Mouse (Mus musculus) intestine, postnatal 0 days (tissue): Measurements from ENCODE around the gene Msantd2. TPM values are rescaled to one million over a fixed set of nuclear protein-coding genes. Genes with fewer than 3 reads are reported as not detected.
A peak's percentile ranks its signal among the peaks of the same experiment; 100 is the strongest.

Experiments used
- ATAC-seq: fragments of 200-750 bp; cut with Nextera tagmentation; 2 replicates; pipeline ENCODE4 v1.8.0; 2017; ENCODE audit warnings: mild to moderate bottlenecking, moderate TSS enrichment, moderate library complexity
- H3K27ac ChIP-seq: fragments of 300-500 bp; sonication (generic); 2 replicates; pipeline ENCODE4 v1.5.1; 2014; ENCODE audit warnings: mild to moderate bottlenecking, low read depth, low read length, moderate library complexity
- H3K27me3 ChIP-seq: fragments of 300-500 bp; sonication (generic); replicated peaks from 2 replicates; pipeline ENCODE4 v1.6.1; 2014; ENCODE audit warnings: low read length, mixed read lengths; ENCODE audit not compliant: control insufficient read depth, insufficient read depth
- H3K36me3 ChIP-seq: fragments of 300-500 bp; sonication (generic); 2 replicates; pipeline ENCODE4 v1.6.1; 2014; ENCODE audit warnings: mild to moderate bottlenecking, moderate library complexity; ENCODE audit not compliant: control insufficient read depth, insufficient read depth
- H3K4me1 ChIP-seq: fragments of 300-500 bp; sonication (generic); replicated peaks from 2 replicates; pipeline ENCODE4 v1.6.1; 2014; ENCODE audit warnings: antibody characterized with exemption, low read length, mixed read lengths; ENCODE audit not compliant: control insufficient read depth, insufficient read depth
- H3K4me2 ChIP-seq: fragments of 300-500 bp; sonication (generic); replicated peaks from 2 replicates; pipeline ENCODE4 v1.6.1; 2014; ENCODE audit warnings: low read depth, mild to moderate bottlenecking, moderate library complexity
- H3K4me3 ChIP-seq: fragments of 300-500 bp; sonication (generic); 2 replicates; pipeline ENCODE4 v1.5.1; 2014; ENCODE audit warnings: low read depth, low read length
- H3K9ac ChIP-seq: fragments of 300-500 bp; sonication (generic); 2 replicates; pipeline ENCODE4 v1.6.1; 2014; ENCODE audit warnings: mild to moderate bottlenecking, low read depth, low read length
- H3K9me3 ChIP-seq: fragments of 300-500 bp; sonication (generic); 2 replicates; pipeline ENCODE4 v1.6.1; 2016; ENCODE audit warnings: mixed run types; ENCODE audit not compliant: control insufficient read depth
- CTCF ChIP-seq: sonication (generic); IDR thresholded peaks from 2 replicates; pipeline ENCODE4 v1.5.1; 2016; ENCODE audit warnings: low read depth, mild to moderate bottlenecking, control low read depth, antibody characterized with exemption, moderate library complexity
- WGBS: fragments of 180-500 bp; shearing (Covaris S2); extraction: QIAGEN DNeasy Blood & Tissue Kit; methylation state at CpG from one replicate; pipeline ENCODE4 v1.1.7; 2014; 5-methylcytosine and 5-hydroxymethylcytosine counted together
- polyA plus RNA-seq: library from polyadenylated mRNA; unstranded; fragments of >200 nt; fragmentation: Nextera tagmentation; extraction: Ambion mirVana; gene quantifications from 2 replicates; pipeline ENCODE4 v1.2.1, GENCODE M21; 2015

The Msantd2 gene
- 7.4 and 8.8 TPM in 2 replicates for polyA plus RNA-seq

- Histone ChIP-seq H3K9ac (peak within 1 kb of the TSS; percentile 91), H3K27ac (peak within 1 kb of the TSS; percentile 99), H3K4me3 (peak within 1 kb of the TSS; percentile 100), H3K4me2 (peak within 1 kb of the TSS; percentile 95), H3K36me3 (no peaks in the 10 kb centered on the region), H3K27me3 (no peaks in the 10 kb centered on the region), H3K4me1 (no peaks in the 10 kb centered on the region; the same call in 1 of the 2 replicates), H3K9me3 (no peaks in the 10 kb centered on the region)
- TF ChIP-seq CTCF, result no peak
- WGBS, result under 1% methylated on average over 41 of the region's 44 CpGs
- ATAC-seq, result peak; percentile 95
Observed at GRCm38 (mm10) chr9:37488611-37489396, at the start of gene Msantd2. TSS of gene Msantd2 (plus strand) at chr9:37489319.

GRCm38 (mm10) chr9:37452401-37452800 lies 36.7 kb upstream of the Msantd2 start:
- H3K4me1 ChIP-seq, result no peaks in the 10 kb centered on the region
- H3K27ac ChIP-seq, result no peak overlapping the region
- no peak for ATAC-seq
- H3K9ac ChIP-seq, result no peak overlapping the region
- no peak for TF ChIP-seq CTCF
- no peaks in the 10 kb centered on the region for H3K9me3 ChIP-seq
- peaks cover 46% of the 10 kb centered on the region for H3K27me3 ChIP-seq
- no peak overlapping the region for H3K4me2 ChIP-seq
- no peak overlapping the region for H3K4me3 ChIP-seq
- 2% methylated on average over 5 of the region's 5 CpGs for WGBS
- no peaks in the 10 kb centered on the region for H3K36me3 ChIP-seq

GRCm38 (mm10) chr9:37453328-37453727 lies 35.8 kb upstream of the Msantd2 start:
- WGBS, result 28% methylated on average over 4 of the region's 4 CpGs
- H3K9ac ChIP-seq, result no peak overlapping the region

GRCm38 (mm10) chr9:37454011-37454492 lies 35.1 kb upstream of the Msantd2 start:
- Histone ChIP-seq H3K4me3 (no peak overlapping the region), H3K27ac (no peak overlapping the region), H3K4me1 (no peaks in the 10 kb centered on the region), H3K9me3 (no peaks in the 10 kb centered on the region), H3K4me2 (no peak overlapping the region), H3K27me3 (peaks cover 63% of the 10 kb centered on the region), H3K36me3 (no peaks in the 10 kb centered on the region), H3K9ac (no peak overlapping the region)
- ATAC-seq, result no peak
- no peak for TF ChIP-seq CTCF
- WGBS, result 23% methylated on average over 6 of the region's 6 CpGs

More at GRCm38 (mm10) chr9:37453328-37453727, 35.8 kb upstream of the Msantd2 start:
- ATAC-seq, result no peak
- no peaks in the 10 kb centered on the region for H3K9me3 ChIP-seq
- H3K4me2 ChIP-seq, result no peak overlapping the region
- no peak for TF ChIP-seq CTCF
- no peaks in the 10 kb centered on the region for H3K4me1 ChIP-seq
- H3K4me3 ChIP-seq, result no peak overlapping the region
- H3K36me3 ChIP-seq, result no peaks in the 10 kb centered on the region
- H3K27me3 ChIP-seq, result peaks cover 55% of the 10 kb centered on the region
- no peak overlapping the region for H3K27ac ChIP-seq

GRCm38 (mm10) chr9:37454991-37455390 lies 34.1 kb upstream of the Msantd2 start:
- no peak for TF ChIP-seq CTCF
- H3K27ac ChIP-seq, result no peak overlapping the region
- H3K27me3 ChIP-seq, result peaks cover 70% of the 10 kb centered on the region
- WGBS, result 21% methylated on average over 3 of the region's 3 CpGs
- H3K4me1 ChIP-seq, result no peaks in the 10 kb centered on the region
- H3K4me3 ChIP-seq, result no peak overlapping the region
- no peaks in the 10 kb centered on the region for H3K9me3 ChIP-seq
- ATAC-seq, result no peak
- no peak overlapping the region for H3K9ac ChIP-seq
- no peak overlapping the region for H3K4me2 ChIP-seq
- no peaks in the 10 kb centered on the region for H3K36me3 ChIP-seq

GRCm38 (mm10) chr9:37455868-37456267 lies 33.3 kb upstream of the Msantd2 start:
- H3K27ac ChIP-seq, result no peak overlapping the region
- H3K9ac ChIP-seq, result no peak overlapping the region
- peaks cover 76% of the 10 kb centered on the region for H3K27me3 ChIP-seq
- WGBS, result 4% methylated on average over 8 of the region's 8 CpGs
- H3K4me1 ChIP-seq, result no peaks in the 10 kb centered on the region
- no peak overlapping the region for H3K4me2 ChIP-seq
- no peak for TF ChIP-seq CTCF
- 0 out of 2 replicates have a peak overlapping the region, but pooled peaks have one; percentile 13 for H3K4me3 ChIP-seq
- H3K9me3 ChIP-seq, result no peaks in the 10 kb centered on the region
- no peaks in the 10 kb centered on the region for H3K36me3 ChIP-seq
- ATAC-seq, result no peak
